Mouse (Mus musculus) midbrain, embryonic 12.5 days (tissue): ENCODE measurements around the gene Crip2. TPM values are rescaled to one million over a fixed set of nuclear protein-coding genes. Genes with fewer than 3 reads are reported as not detected.
A peak's percentile ranks its signal among the peaks of the same experiment; 100 is the strongest.

Experiments used
- ATAC-seq: fragments of 200-750 bp; cut with Nextera tagmentation; 2 replicates; pipeline ENCODE4 v1.8.0; 2017; ENCODE audit warnings: low read depth, moderate TSS enrichment, moderate library complexity; ENCODE audit not compliant: low FRiP score
- H3K27ac ChIP-seq: fragments of 300-500 bp; sonication (generic); replicated peaks from 2 replicates; pipeline ENCODE4 v1.5.1; 2016; ENCODE audit warnings: mild to moderate bottlenecking
- H3K27me3 ChIP-seq: fragments of 300-500 bp; sonication (generic); 2 replicates; pipeline ENCODE4 v1.6.1; 2016; ENCODE audit warnings: mild to moderate bottlenecking
- H3K36me3 ChIP-seq: fragments of 300-500 bp; sonication (generic); 2 replicates; pipeline ENCODE4 v1.6.1; 2016
- H3K4me1 ChIP-seq: fragments of 300-500 bp; sonication (generic); 2 replicates; pipeline ENCODE4 v1.6.1; 2016
- H3K4me2 ChIP-seq: fragments of 300-500 bp; sonication (generic); replicated peaks from 2 replicates; pipeline ENCODE4 v1.6.1; 2016; ENCODE audit warnings: mild to moderate bottlenecking, moderate library complexity
- H3K4me3 ChIP-seq: fragments of 300-500 bp; sonication (generic); 2 replicates; pipeline ENCODE4 v1.5.1; 2016; ENCODE audit warnings: mild to moderate bottlenecking
- H3K9ac ChIP-seq: fragments of 300-500 bp; sonication (generic); replicated peaks from 2 replicates; pipeline ENCODE4 v1.6.1; 2016; ENCODE audit warnings: mild to moderate bottlenecking, moderate library complexity
- H3K9me3 ChIP-seq: fragments of 300-500 bp; sonication (generic); 2 replicates; pipeline ENCODE4 v1.6.1; 2016; ENCODE audit warnings: mild to moderate bottlenecking
- WGBS: fragments of 180-500 bp; shearing (Covaris S2); methylation state at CpG from one replicate; pipeline ENCODE4 v1.1.7; 2016; 5-methylcytosine and 5-hydroxymethylcytosine counted together
- polyA plus RNA-seq: library from polyadenylated mRNA; unstranded; fragments of >200 nt; fragmentation: Nextera tagmentation; extraction: Ambion mirVana; gene quantifications from 2 replicates; pipeline ENCODE4 v1.2.1, GENCODE M21; 2016

The Crip2 gene
- polyA plus RNA-seq, 1 experiment from 2014 or later = 257 TPM

GRCm38 (mm10) chr12:113151661-113152271 is 11.7 kb downstream of the Crip2 start:
- peak overlapping the region; percentile 71 for H3K4me2 ChIP-seq
- peaks cover 38% of the 10 kb centered on the region for H3K4me1 ChIP-seq
- no peaks in the 10 kb centered on the region for H3K36me3 ChIP-seq
- H3K27me3 ChIP-seq = peaks cover 81% of the 10 kb centered on the region
- H3K27ac ChIP-seq = no peak overlapping the region
- H3K9me3 ChIP-seq = no peaks in the 10 kb centered on the region
- WGBS = under 1% methylated on average over 30 of the region's 36 CpGs
- no peak for ATAC-seq
- H3K9ac ChIP-seq = peak overlapping the region; percentile 46
- H3K4me3 ChIP-seq = peak overlapping the region; percentile 43

- H3K27ac ChIP-seq = no peak overlapping the region
- peaks cover 41% of the 10 kb centered on the region for H3K4me1 ChIP-seq
- H3K4me2 ChIP-seq = peak overlapping the region; percentile 71
- H3K9ac ChIP-seq = peak overlapping the region; percentile 46
- H3K36me3 ChIP-seq = no peaks in the 10 kb centered on the region
- H3K9me3 ChIP-seq = no peaks in the 10 kb centered on the region
- ATAC-seq = no peak
- H3K4me3 ChIP-seq = peak overlapping the region; percentile 43
- peaks cover 76% of the 10 kb centered on the region for H3K27me3 ChIP-seq
- WGBS = 24% methylated on average over 19 of the region's 19 CpGs
These were observed 12.2 kb downstream of the Crip2 start for GRCm38 (mm10) chr12:113152272-113152661.

DNA sequence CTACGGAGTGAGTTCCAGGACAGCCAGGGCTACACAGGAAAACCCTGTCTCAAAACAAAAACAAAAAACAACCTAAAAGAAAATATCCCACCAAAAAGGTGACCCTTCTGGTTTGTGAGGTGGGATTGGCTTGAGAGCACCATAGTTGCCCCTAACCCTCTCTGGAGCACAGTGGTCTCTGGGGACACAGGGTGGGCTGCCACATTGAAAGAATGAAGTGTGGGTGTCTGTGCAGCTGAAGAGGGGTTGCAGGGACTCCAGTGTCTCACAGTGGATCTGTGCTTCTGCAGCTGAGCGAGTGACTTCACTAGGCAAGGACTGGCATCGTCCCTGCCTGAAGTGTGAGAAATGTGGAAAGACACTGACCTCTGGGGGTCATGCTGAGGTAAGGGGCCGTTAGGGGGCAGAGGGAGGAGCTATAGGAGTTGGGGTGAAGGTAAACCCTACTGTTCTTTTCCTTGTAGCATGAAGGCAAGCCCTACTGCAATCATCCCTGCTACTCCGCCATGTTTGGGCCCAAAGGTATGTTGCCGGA is 13.0 kb downstream of the Crip2 start:
- Histone ChIP-seq H3K4me2 (no peak overlapping the region), H3K36me3 (0 out of 2 replicates have a peak, but pooled peaks cover 2% of the 10 kb centered on the region), H3K27ac (no peak overlapping the region), H3K9ac (no peak overlapping the region), H3K9me3 (no peaks in the 10 kb centered on the region), H3K27me3 (peaks cover 69% of the 10 kb centered on the region), H3K4me1 (peaks cover 48% of the 10 kb centered on the region), H3K4me3 (no peak overlapping the region)
- WGBS = 76% methylated on average over 6 of the region's 6 CpGs
- no peak for ATAC-seq

GRCm38 (mm10) chr12:113153971-113154370 is 13.9 kb downstream of the Crip2 start:
- Histone ChIP-seq H3K4me2 (no peak overlapping the region), H3K4me1 (peaks cover 40% of the 10 kb centered on the region), H3K4me3 (no peak overlapping the region), H3K36me3 (0 out of 2 replicates have a peak, but pooled peaks cover 3% of the 10 kb centered on the region), H3K27ac (no peak overlapping the region), H3K27me3 (peaks cover 59% of the 10 kb centered on the region), H3K9me3 (no peaks in the 10 kb centered on the region), H3K9ac (no peak overlapping the region)
- 90% methylated on average over 7 of the region's 7 CpGs for WGBS
- ATAC-seq = no peak

GRCm38 (mm10) chr12:113154747-113155075 is 14.7 kb downstream of the Crip2 start:
- Histone ChIP-seq H3K4me2 (peak overlapping the region; percentile 63), H3K4me1 (peaks cover 36% of the 10 kb centered on the region), H3K9ac (no peak overlapping the region), H3K27me3 (peaks cover 54% of the 10 kb centered on the region), H3K27ac (no peak overlapping the region), H3K4me3 (no peak overlapping the region), H3K9me3 (no peaks in the 10 kb centered on the region), H3K36me3 (0 out of 2 replicates have a peak, but pooled peaks cover 3% of the 10 kb centered on the region)
- 85% methylated on average over 6 of the region's 6 CpGs for WGBS
- ATAC-seq = no peak

DNA sequence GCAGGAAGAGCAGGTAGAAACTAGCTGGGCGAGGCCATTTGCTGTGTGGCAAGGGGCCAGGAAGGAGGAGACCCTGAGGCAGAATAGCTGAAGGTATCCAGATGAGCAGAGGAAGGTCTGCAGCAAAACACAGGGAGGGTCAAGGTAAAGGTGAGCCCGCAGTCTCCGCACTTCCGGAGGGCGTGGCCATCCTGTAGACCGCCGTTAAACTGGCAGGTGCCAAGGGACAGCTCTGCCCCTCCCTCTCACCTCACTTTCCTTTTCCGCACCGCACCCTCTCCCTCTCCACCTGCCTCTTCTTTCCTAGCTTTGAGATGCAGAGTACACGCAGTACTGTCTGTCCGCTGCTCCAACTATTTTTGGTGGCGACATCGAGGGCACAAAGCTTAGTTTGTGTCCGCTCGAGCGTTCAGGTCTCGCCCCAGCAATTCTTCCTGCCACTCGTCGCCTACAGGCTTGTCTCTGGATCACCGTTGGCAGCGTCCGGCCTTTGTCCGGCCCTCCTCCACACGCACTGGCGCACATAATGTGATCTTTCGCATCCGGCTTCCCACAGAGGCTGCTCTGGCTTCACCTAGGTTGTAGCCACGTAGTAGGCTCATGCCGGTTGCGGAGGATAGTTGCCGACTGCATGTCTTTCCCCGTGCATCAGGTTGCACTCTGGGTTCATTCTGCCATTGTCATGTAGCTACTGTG is 15.2 kb downstream of the Crip2 start:
- ATAC-seq = peak; percentile 1
- WGBS = 4% methylated on average over 32 of the region's 32 CpGs
- peaks cover 50% of the 10 kb centered on the region for H3K27me3 ChIP-seq
- peak overlapping the region; percentile 61 for H3K4me3 ChIP-seq
- H3K9me3 ChIP-seq = no peaks in the 10 kb centered on the region
- H3K27ac ChIP-seq = peak overlapping the region; percentile 56; the same call in 1 of the 2 replicates
- H3K36me3 ChIP-seq = 0 out of 2 replicates have a peak, but pooled peaks cover 3% of the 10 kb centered on the region
- H3K4me2 ChIP-seq = peak overlapping the region; percentile 63
- H3K9ac ChIP-seq = peak overlapping the region; percentile 57
- peaks cover 36% of the 10 kb centered on the region for H3K4me1 ChIP-seq

DNA sequence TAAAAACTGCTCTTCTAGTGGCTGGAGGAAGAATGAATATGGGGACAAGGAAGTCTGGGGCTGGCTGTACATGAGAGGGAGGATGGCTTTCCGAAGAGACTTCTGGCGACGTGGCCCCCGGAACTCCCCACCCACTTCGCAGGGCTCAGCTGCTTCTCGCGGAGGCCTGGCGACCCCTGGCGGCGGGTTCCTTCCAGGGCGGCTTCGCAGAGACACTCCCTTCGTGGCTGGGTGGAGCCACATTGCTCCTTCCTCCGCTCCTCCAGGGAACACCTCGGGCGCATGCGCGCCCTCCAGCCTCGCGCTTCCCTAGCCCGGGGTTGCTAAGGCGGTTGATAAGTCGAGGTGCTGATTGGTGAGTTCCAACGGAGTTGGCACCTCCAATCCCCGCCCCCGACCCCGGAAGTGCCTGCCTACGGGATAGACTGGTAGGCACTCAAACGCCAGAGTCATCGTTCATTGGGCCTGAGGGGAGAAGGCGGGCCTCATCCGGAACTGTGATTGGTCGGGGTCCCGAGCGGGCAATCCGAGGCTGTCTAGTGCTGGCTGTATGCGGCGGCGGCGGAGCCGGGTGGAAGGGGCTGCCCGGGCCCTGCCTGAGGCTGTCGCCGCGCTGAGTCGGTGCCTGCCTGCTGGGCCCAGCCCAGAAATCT is 16.0 kb downstream of the Crip2 start, which contains the start of gene Tedc1:
TSS of gene Tedc1 (plus strand) at position 535 of the 653 bp plus-strand sequence.
- H3K27ac ChIP-seq = peak within 1 kb of the TSS; percentile 56; the same call in 1 of the 2 replicates
- under 1% methylated on average over 42 of the region's 46 CpGs for WGBS
- 0 out of 2 replicates have a peak, but pooled peaks cover 3% of the 10 kb centered on the region for H3K36me3 ChIP-seq
- peak within 1 kb of the TSS; percentile 57 for H3K9ac ChIP-seq
- H3K4me2 ChIP-seq = peak within 1 kb of the TSS; percentile 85
- peaks cover 42% of the 10 kb centered on the region for H3K27me3 ChIP-seq
- peak within 1 kb of the TSS; percentile 61 for H3K4me3 ChIP-seq
- no peaks in the 10 kb centered on the region for H3K9me3 ChIP-seq
- H3K4me1 ChIP-seq = peaks cover 36% of the 10 kb centered on the region
- peak; percentile 98 for ATAC-seq

GRCm38 (mm10) chr12:113156540-113156929 is 16.5 kb downstream of the Crip2 start:
- Histone ChIP-seq H3K9me3 (no peaks in the 10 kb centered on the region), H3K27ac (no peak overlapping the region), H3K9ac (peak overlapping the region; percentile 53), H3K4me1 (peaks cover 32% of the 10 kb centered on the region), H3K36me3 (peaks cover 7% of the 10 kb centered on the region; the same call in 1 of the 2 replicates), H3K4me2 (peak overlapping the region; percentile 85), H3K27me3 (peaks cover 36% of the 10 kb centered on the region), H3K4me3 (peak overlapping the region; percentile 61)
- WGBS = under 1% methylated on average over 23 of the region's 23 CpGs
- no peak for ATAC-seq

DNA sequence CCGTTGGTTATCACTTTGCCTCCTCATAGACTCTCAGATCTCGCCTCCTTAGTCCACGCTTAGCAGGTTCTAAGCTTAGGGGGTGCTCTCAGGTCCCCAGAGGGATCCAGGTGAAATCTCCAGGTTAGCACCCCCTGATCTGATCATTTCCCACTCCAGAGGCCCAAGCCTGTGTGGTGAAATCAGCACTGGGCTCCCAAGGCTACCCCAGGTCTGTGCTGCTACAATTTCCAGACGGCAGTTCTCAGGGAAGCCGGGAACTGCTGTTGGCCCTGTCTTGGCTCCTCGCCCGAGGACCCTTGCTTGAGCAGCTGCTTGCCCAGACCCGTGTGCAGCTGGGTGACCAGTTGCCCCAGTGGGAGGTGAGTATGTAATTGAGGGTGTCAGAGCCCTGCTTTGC is 17.0 kb downstream of the Crip2 start:
- no peaks in the 10 kb centered on the region for H3K9me3 ChIP-seq
- H3K27me3 ChIP-seq = peaks cover 32% of the 10 kb centered on the region
- H3K4me3 ChIP-seq = peak overlapping the region; percentile 61
- peak overlapping the region; percentile 85 for H3K4me2 ChIP-seq
- no peak overlapping the region for H3K27ac ChIP-seq
- 37% methylated on average over 8 of the region's 8 CpGs for WGBS
- H3K36me3 ChIP-seq = peaks cover 11% of the 10 kb centered on the region; the same call in 1 of the 2 replicates
- H3K9ac ChIP-seq = peak overlapping the region; percentile 53
- peaks cover 27% of the 10 kb centered on the region for H3K4me1 ChIP-seq
- ATAC-seq = no peak

DNA sequence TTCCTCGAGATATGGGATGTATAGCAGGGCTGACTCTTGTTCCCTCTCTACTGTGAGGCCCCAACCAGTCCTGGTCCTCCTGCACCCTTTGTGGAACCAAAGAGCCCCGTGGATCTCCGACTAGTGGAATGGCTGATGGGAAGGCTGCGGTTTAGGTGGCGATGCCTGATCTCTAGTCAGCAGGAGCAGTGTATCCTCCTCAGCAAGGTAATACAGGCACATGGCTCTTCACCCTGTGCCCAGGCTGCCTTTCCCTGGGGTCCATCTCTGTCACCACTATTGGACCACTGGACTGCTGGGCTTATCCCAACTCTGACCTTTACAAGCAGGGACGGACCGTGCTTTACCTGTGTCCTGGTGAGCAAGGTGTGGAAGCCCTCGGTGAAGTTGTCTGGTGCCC is 17.5 kb downstream of the Crip2 start:
- no peak overlapping the region for H3K27ac ChIP-seq
- peak overlapping the region; percentile 85 for H3K4me2 ChIP-seq
- peaks cover 15% of the 10 kb centered on the region; the same call in 1 of the 2 replicates for H3K36me3 ChIP-seq
- no peak for ATAC-seq
- H3K4me1 ChIP-seq = peaks cover 22% of the 10 kb centered on the region
- H3K27me3 ChIP-seq = peaks cover 27% of the 10 kb centered on the region
- H3K9me3 ChIP-seq = no peaks in the 10 kb centered on the region
- WGBS = 91% methylated on average over 8 of the region's 8 CpGs
- peak overlapping the region; percentile 53; the same call in 1 of the 2 replicates for H3K9ac ChIP-seq
- peak overlapping the region; percentile 61; the same call in 1 of the 2 replicates for H3K4me3 ChIP-seq

DNA sequence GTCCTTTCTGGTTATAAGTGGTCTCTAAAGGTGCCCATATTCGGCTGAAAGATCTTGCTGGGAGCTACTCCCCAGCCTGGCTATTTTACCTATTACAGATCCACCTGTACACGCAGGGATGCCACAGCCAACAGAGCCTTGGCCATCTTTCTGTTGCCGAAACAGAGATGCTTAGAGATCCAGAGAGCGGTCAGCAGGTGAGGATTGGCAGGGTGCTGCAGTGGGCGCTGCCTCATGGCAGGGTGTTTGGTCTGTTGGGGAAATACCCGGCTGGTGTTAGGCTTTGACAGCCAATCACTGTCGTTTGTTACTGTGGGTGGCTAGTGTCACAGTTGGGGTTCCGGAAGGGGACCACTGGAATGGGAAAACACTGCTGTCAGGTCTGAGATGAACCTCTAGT is 17.9 kb downstream of the Crip2 start:
- no peak for ATAC-seq
- H3K9me3 ChIP-seq = no peaks in the 10 kb centered on the region

More for the DNA sequence above, 17.9 kb downstream of the Crip2 start:
- 90% methylated on average over 8 of the region's 8 CpGs for WGBS
- H3K27ac ChIP-seq = no peak overlapping the region
- peaks cover 19% of the 10 kb centered on the region for H3K36me3 ChIP-seq
- no peak overlapping the region for H3K4me3 ChIP-seq
- H3K9ac ChIP-seq = no peak overlapping the region
- peaks cover 22% of the 10 kb centered on the region for H3K4me1 ChIP-seq
- no peak overlapping the region for H3K4me2 ChIP-seq
- peaks cover 22% of the 10 kb centered on the region for H3K27me3 ChIP-seq
